Mouse (Mus musculus): ENCODE data around the gene Aff4. TPM values are rescaled to one million over a fixed set of nuclear protein-coding genes. Genes with fewer than 3 reads are reported as not detected.
A peak's percentile ranks its signal among the peaks of the same experiment; 100 is the strongest.

Aff4 gene
- total and polyA plus RNA-seq, 3 experiments, result 4.5 to 246 (median 86.2) TPM

DNA sequence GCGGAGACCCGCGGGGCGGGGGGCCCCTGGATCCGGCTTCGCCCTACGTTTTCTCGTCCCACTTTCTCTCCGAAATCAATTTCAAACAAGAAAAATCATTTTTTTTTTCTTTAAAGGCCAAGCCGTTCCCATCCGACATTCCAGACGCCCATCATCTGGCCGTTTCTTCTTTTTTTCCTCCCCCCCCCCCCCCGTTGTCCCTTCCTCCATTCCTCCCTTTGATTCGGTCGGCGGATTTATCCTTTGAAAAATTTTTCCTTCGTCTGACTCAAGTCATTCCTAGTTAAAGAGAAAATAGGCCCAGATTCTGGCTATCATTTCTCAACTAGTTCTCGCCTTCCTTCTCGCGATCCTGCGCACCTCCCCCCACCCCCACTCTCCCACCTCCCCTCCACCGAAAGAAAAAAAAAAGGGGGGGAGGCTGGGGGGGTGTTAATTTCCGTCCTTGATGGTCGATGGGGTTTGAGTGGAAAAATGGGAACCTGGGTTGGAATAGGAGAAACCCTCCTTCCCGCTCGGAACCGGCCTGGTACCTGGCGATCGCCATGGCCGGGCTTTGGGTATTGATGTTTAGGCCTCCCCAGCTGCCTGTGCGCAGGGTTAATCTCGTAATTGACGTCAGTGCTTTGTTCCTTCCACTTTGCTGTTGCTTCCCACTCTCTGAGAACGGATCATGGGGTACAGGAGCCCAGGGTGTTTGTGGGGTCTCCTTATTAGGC is 750 bp downstream of the Aff4 start:
- no peak for TF ChIP-seq CTCF (IDR thresholded peaks at IDR 0.05; ENCODE audit: low read depth, low read length)
- TF ChIP-seq POLR2AphosphoS5 (IDR thresholded peaks at IDR 0.05; ENCODE audit: insufficient replicate concordance, low read depth, low read length), result no peak
- TF ChIP-seq GATA1 (IDR thresholded peaks at IDR 0.05; ENCODE audit: borderline replicate concordance, low read length), result no peak
- TF ChIP-seq TAL1 (conservative IDR thresholded peaks at IDR 0.05; ENCODE audit: low read depth, low read length), result no peak
- TF ChIP-seq GATA2 (IDR thresholded peaks at IDR 0.05; ENCODE audit: borderline replicate concordance, low read depth, low read length), result no peak
- 0 out of 2 replicates have a peak, but pooled peaks have one; percentile 2 for ATAC-seq (ENCODE audit: extremely low read depth, insufficient number of reproducible peaks, low FRiP score, poor library complexity, severe bottlenecking)
- Histone ChIP-seq H3K27me3 (ENCODE audit: insufficient read depth, low read length) (no peaks in the 10 kb centered on the region), H3K4me3 (ENCODE audit: low read depth, low read length) (peak overlapping the region; percentile 86), H3K36me3 (replicated peaks) (peaks cover 10% of the 10 kb centered on the region), H3K4me1 (ENCODE audit: insufficient read depth, low read depth, low read length) (peaks cover 48% of the 10 kb centered on the region), H3K9me3 (replicated peaks) (no peaks in the 10 kb centered on the region)
- DNase-seq (ENCODE audit: low spot score), result peak; percentile 37

DNA sequence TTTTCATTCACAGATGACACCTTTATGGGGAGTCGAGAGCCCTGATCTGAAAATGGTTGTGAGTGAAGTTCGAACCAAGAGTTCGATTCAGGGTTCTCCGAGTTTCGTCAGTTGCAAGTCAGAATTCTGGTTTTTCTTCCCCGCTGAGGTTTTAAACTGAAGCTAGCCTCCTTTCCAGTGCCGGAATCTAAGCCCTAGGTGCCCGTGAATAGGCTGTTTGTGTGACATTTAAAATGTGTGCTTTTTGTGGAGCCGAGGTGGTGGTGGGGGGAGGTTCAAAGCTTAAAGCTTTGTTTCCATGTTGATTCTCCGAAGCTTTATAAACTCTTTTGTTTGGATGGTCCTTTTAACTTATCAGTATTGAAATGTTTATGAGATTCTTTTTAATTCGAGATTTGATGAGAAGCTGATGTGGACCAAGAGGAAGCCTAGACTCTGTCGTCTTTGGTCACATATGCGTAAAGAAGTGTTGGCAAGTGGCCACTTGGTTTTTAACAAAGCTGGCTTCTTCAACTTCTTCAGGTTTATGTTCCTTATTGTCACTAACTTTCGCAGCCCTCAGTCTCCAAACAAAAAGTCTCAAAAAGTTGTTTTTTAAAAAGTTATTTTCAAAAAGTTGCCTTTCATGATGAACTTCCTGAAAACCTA is 1.4 kb downstream of the Aff4 start:
- Histone ChIP-seq H3K36me3 (replicated peaks) (peaks cover 13% of the 10 kb centered on the region), H3K9me3 (replicated peaks) (no peaks in the 10 kb centered on the region), H3K4me1 (ENCODE audit: insufficient read depth, low read depth, low read length) (peaks cover 46% of the 10 kb centered on the region), H3K27me3 (ENCODE audit: insufficient read depth, low read length) (no peaks in the 10 kb centered on the region), H3K4me3 (ENCODE audit: low read depth, low read length) (peak overlapping the region; percentile 86)
- no peak for DNase-seq (ENCODE audit: low spot score)
- no peak for ATAC-seq (ENCODE audit: extremely low read depth, insufficient number of reproducible peaks, low FRiP score, poor library complexity, severe bottlenecking)
- TF ChIP-seq GATA2 (IDR thresholded peaks at IDR 0.05; ENCODE audit: borderline replicate concordance, low read depth, low read length), result no peak
- no peak for TF ChIP-seq GATA1 (IDR thresholded peaks at IDR 0.05; ENCODE audit: borderline replicate concordance, low read length)
- TF ChIP-seq POLR2AphosphoS5 (IDR thresholded peaks at IDR 0.05; ENCODE audit: insufficient replicate concordance, low read depth, low read length), result no peak
- no peak for TF ChIP-seq CTCF (IDR thresholded peaks at IDR 0.05; ENCODE audit: low read depth, low read length)

DNA sequence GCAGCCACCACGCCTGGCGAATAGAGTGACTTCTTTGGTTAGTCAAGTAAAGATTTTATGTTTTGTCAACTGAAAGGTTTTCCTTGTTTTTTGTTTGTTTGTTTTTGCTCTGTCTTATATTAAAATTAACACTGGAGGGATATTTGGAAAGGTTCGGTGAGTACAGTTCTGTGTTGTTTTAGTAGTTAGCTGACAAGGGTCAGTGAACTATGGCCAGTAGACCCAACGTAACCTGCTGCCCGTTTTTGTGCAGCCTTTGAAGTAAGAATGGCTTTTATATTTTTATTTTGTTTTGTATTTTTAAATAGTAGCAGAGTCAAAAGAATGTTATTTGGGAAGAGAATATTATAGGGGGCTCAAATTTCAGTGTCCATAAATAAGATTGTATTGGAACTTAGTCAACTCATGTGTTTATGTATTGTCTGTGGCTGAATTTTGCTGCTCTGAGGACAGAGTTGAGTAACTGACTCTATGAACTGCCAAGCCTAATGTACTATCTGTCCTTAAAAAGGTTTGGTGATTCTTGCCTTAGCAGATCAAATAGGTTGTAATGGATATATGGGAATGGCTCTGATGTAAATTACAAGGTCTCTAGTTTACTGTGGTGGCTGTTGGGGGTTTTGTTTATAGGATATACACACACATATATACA is 8.0 kb downstream of the Aff4 start:
- H3K9me3 ChIP-seq (replicated peaks), result no peaks in the 10 kb centered on the region
- H3K4me3 ChIP-seq (ENCODE audit: low read depth, low read length), result no peak overlapping the region
- no peak for DNase-seq (ENCODE audit: low spot score)
- TF ChIP-seq POLR2AphosphoS5 (IDR thresholded peaks at IDR 0.05; ENCODE audit: insufficient replicate concordance, low read depth, low read length) (no peak), GATA2 (IDR thresholded peaks at IDR 0.05; ENCODE audit: borderline replicate concordance, low read depth, low read length) (no peak), GATA1 (IDR thresholded peaks at IDR 0.05; ENCODE audit: borderline replicate concordance, low read length) (no peak), TAL1 (conservative IDR thresholded peaks at IDR 0.05; ENCODE audit: low read depth, low read length) (no peak), CTCF (IDR thresholded peaks at IDR 0.05; ENCODE audit: low read depth, low read length) (no peak)
- peaks cover 12% of the 10 kb centered on the region; the same call in 1 of the 2 replicates for H3K4me1 ChIP-seq (ENCODE audit: insufficient read depth, low read depth, low read length)
- ATAC-seq (ENCODE audit: extremely low read depth, insufficient number of reproducible peaks, low FRiP score, poor library complexity, severe bottlenecking), result no peak
- no peaks in the 10 kb centered on the region for H3K27me3 ChIP-seq (ENCODE audit: insufficient read depth, low read length)
- H3K36me3 ChIP-seq (replicated peaks), result peaks cover 30% of the 10 kb centered on the region

DNA sequence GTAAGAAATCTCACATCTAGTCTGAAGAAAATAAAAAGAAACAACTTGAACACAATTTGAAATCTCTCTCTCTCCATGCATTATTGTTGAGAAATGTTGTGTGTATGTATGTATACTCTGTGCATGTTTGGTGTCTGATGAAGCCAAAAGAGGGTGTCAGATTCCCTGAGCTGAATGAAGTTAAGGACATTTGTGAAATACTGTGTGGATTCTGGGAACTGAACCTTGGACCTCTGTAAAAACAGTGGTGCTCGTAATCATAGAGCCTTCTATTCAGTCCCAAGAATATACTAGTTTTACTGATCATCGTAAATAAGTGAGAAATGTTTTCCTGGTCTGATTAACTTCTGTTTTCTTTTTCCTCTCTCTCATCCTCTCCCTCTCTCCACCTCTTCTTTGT is 16.4 kb downstream of the Aff4 start:
- Histone ChIP-seq H3K36me3 (replicated peaks) (peaks cover 44% of the 10 kb centered on the region), H3K4me1 (ENCODE audit: insufficient read depth, low read depth, low read length) (no peaks in the 10 kb centered on the region), H3K9me3 (replicated peaks) (no peaks in the 10 kb centered on the region), H3K4me3 (ENCODE audit: low read depth, low read length) (no peak overlapping the region), H3K27me3 (ENCODE audit: insufficient read depth, low read length) (no peaks in the 10 kb centered on the region)
- ATAC-seq (ENCODE audit: extremely low read depth, insufficient number of reproducible peaks, low FRiP score, poor library complexity, severe bottlenecking) (no peak), DNase-seq (ENCODE audit: low spot score) (no peak)
- TF ChIP-seq GATA2 (IDR thresholded peaks at IDR 0.05; ENCODE audit: borderline replicate concordance, low read depth, low read length) (no peak), GATA1 (IDR thresholded peaks at IDR 0.05; ENCODE audit: borderline replicate concordance, low read length) (no peak), TAL1 (conservative IDR thresholded peaks at IDR 0.05; ENCODE audit: low read depth, low read length) (no peak)

DNA sequence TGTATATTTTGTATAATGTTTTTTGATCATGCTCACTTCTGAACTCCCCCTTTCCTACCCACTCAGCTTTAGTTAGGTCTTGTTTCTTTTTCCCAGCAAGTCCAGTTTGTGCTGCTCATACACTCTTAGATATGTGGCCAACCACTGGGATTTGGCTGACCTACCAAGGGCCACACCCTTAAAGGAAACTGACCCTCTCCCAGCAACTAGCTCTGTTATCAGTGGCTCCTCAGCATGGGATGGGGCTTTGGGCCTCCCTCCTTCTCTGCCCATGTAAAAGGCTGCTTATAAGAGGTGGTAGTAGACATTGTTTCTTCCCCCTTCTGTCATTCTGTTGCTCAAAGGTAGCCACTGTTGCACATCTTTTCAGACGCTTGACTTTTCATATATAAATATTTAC is 28.3 kb downstream of the Aff4 start:
- ATAC-seq (ENCODE audit: extremely low read depth, insufficient number of reproducible peaks, low FRiP score, poor library complexity, severe bottlenecking) (no peak), DNase-seq (ENCODE audit: low spot score) (no peak)
- Histone ChIP-seq H3K4me1 (ENCODE audit: insufficient read depth, low read depth, low read length) (peaks cover 3% of the 10 kb centered on the region; the same call in 1 of the 2 replicates), H3K4me3 (ENCODE audit: low read depth, low read length) (no peak overlapping the region), H3K36me3 (replicated peaks) (peaks cover 60% of the 10 kb centered on the region), H3K27me3 (ENCODE audit: insufficient read depth, low read length) (no peaks in the 10 kb centered on the region), H3K9me3 (replicated peaks) (no peaks in the 10 kb centered on the region)
- TF ChIP-seq TAL1 (conservative IDR thresholded peaks at IDR 0.05; ENCODE audit: low read depth, low read length), result no peak
- TF ChIP-seq GATA2 (IDR thresholded peaks at IDR 0.05; ENCODE audit: borderline replicate concordance, low read depth, low read length), result no peak
- no peak for TF ChIP-seq CTCF (IDR thresholded peaks at IDR 0.05; ENCODE audit: low read depth, low read length)
- no peak for TF ChIP-seq GATA1 (IDR thresholded peaks at IDR 0.05; ENCODE audit: borderline replicate concordance, low read length)
- no peak for TF ChIP-seq POLR2AphosphoS5 (IDR thresholded peaks at IDR 0.05; ENCODE audit: insufficient replicate concordance, low read depth, low read length)

DNA sequence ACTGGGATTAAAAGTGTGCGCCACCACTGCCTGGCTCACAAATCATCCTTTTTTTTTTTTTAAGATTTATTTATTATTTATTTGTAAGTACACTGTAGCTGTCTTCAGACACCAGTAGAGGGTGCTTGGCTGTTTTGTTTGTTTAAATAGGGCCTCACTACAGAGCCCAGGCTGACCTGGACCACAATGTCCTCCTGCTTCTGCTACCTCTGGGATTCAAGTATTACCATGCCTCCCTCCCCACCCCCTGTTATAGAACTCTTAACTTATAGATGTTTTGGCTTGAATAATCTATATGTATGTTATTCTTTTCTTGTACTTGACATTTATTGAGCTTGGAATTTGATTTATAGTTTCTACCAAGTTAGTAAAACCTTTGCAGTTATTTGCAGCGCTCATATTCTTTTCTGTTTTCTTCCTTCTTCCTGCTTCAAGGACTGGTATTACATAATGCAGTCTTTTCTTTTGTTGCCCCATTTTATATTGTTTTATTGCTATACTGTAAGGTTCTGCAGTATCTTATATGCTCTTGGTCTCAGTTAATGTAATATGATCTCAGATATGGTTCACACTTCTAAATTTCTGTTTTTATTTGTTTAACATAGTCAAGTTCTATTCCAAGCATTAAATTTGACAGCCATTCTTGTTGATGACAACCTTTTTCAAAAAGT is 33.3 kb downstream of the Aff4 start:
- Histone ChIP-seq H3K36me3 (replicated peaks) (peaks cover 48% of the 10 kb centered on the region), H3K9me3 (replicated peaks) (no peaks in the 10 kb centered on the region), H3K4me1 (ENCODE audit: insufficient read depth, low read depth, low read length) (peaks cover 1% of the 10 kb centered on the region; the same call in 1 of the 2 replicates), H3K4me3 (ENCODE audit: low read depth, low read length) (no peak overlapping the region), H3K27me3 (ENCODE audit: insufficient read depth, low read length) (no peaks in the 10 kb centered on the region)
- ATAC-seq (ENCODE audit: extremely low read depth, insufficient number of reproducible peaks, low FRiP score, poor library complexity, severe bottlenecking), result no peak
- DNase-seq (ENCODE audit: low spot score), result no peak
- no peak for TF ChIP-seq CTCF (IDR thresholded peaks at IDR 0.05; ENCODE audit: low read depth, low read length)
- TF ChIP-seq POLR2AphosphoS5 (IDR thresholded peaks at IDR 0.05; ENCODE audit: insufficient replicate concordance, low read depth, low read length), result no peak
- TF ChIP-seq TAL1 (conservative IDR thresholded peaks at IDR 0.05; ENCODE audit: low read depth, low read length), result no peak
- TF ChIP-seq GATA2 (IDR thresholded peaks at IDR 0.05; ENCODE audit: borderline replicate concordance, low read depth, low read length), result no peak
- TF ChIP-seq GATA1 (IDR thresholded peaks at IDR 0.05; ENCODE audit: borderline replicate concordance, low read length), result no peak

Data from G1E (cell line).